Mouse (Mus musculus): Measurements from ENCODE around the gene Washc1.

DNA sequence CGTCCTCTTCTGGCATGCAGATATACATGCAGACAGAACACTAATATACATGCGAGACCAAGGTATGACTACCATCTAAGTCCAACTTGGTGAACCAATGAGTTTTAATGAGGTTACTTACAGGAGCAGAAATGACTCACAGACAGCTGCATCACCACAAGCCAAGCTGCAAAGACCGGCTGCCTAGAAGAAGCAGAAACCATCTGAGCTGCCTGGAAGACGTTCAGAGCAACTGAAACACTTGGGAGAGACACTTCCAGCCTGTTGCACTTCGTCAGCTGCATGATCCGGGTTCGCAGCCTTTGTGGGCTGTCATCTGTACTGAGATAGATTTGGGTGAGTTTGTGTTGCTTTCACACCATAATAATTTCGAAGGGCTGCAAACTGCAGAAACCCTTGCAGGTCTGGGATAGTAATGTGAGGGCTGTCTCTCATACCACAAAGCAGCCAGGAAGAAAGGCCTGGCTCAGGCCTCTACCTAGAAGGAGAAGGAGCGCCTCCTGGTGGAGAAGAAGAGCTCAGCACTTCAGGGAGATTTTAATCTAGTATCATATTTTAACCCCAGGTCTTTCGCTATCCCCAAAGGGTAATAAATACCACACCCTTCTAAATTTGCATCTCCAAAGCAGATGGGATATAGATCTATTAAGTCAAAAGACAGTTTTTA, 4.6 kb upstream of the Washc1 start:
- TF ChIP-seq CTCF (IDR thresholded peaks at IDR 0.05; ENCODE audit: low read depth), result peak; percentile 89
- TF ChIP-seq EP300 (optimal IDR thresholded peaks at IDR 0.05), result no peak

Data from stomach, postnatal 0 days (tissue).